Mouse (Mus musculus) lung, embryonic 14.5 days (tissue): ENCODE data around the gene Etfa. TPM values are rescaled to one million over a fixed set of nuclear protein-coding genes. Genes with fewer than 3 reads are reported as not detected.

Experiments used
- ATAC-seq: fragments of 200-750 bp; cut with Nextera tagmentation; 2 replicates; pipeline ENCODE4 v1.8.0; 2017; ENCODE audit warnings: mild to moderate bottlenecking, moderate TSS enrichment, moderate library complexity; ENCODE audit not compliant: insufficient read depth
- DNase-seq: peaks from one replicate; pipeline ENCODE4 v3.0.0-alpha.2; 2015
- H3K27ac ChIP-seq: fragments of 300-500 bp; sonication (generic); 2 replicates; pipeline ENCODE4 v1.5.1; 2014; ENCODE audit warnings: low read depth, mild to moderate bottlenecking, moderate library complexity
- H3K27me3 ChIP-seq: fragments of 300-500 bp; sonication (generic); 2 replicates; pipeline ENCODE4 v1.6.1; 2014; ENCODE audit warnings: low read length, control low read depth; ENCODE audit not compliant: insufficient read depth
- H3K36me3 ChIP-seq: fragments of 300-500 bp; sonication (generic); 2 replicates; pipeline ENCODE4 v1.6.1; 2014; ENCODE audit warnings: control low read depth; ENCODE audit not compliant: insufficient read depth
- H3K4me1 ChIP-seq: fragments of 300-500 bp; sonication (generic); 2 replicates; pipeline ENCODE4 v1.6.1; 2014; ENCODE audit warnings: antibody characterized with exemption, control low read depth; ENCODE audit not compliant: insufficient read depth
- H3K4me2 ChIP-seq: fragments of 300-500 bp; sonication (generic); 2 replicates; pipeline ENCODE4 v1.6.1; 2014; ENCODE audit warnings: mild to moderate bottlenecking
- H3K4me3 ChIP-seq: fragments of 300-500 bp; sonication (generic); 2 replicates; pipeline ENCODE4 v1.5.1; 2014; ENCODE audit warnings: low read depth, low read length
- H3K9ac ChIP-seq: fragments of 300-500 bp; sonication (generic); 2 replicates; pipeline ENCODE4 v1.6.1; 2014
- H3K9me3 ChIP-seq: fragments of 300-500 bp; sonication (generic); 2 replicates; pipeline ENCODE4 v1.6.1; 2016; ENCODE audit warnings: low read depth, low read length, control low read depth
- CTCF ChIP-seq: IDR thresholded peaks from 2 replicates; pipeline ENCODE4 v1.5.1; 2016; ENCODE audit warnings: antibody characterized with exemption, low read depth
- WGBS: fragments of 180-500 bp; shearing (Covaris S2); extraction: QIAGEN DNeasy Blood & Tissue Kit; methylation state at CpG from one replicate; pipeline ENCODE4 v1.1.7; 2014; 5-methylcytosine and 5-hydroxymethylcytosine counted together
- polyA plus RNA-seq: library from polyadenylated mRNA; unstranded; fragments of >200 nt; fragmentation: Nextera tagmentation; extraction: Ambion mirVana; gene quantifications from 2 replicates; pipeline ENCODE4 v1.2.1, GENCODE M21; 2014

The Etfa gene
- polyA plus RNA-seq, 1 experiment from 2014 or later, result 194 TPM

DNA sequence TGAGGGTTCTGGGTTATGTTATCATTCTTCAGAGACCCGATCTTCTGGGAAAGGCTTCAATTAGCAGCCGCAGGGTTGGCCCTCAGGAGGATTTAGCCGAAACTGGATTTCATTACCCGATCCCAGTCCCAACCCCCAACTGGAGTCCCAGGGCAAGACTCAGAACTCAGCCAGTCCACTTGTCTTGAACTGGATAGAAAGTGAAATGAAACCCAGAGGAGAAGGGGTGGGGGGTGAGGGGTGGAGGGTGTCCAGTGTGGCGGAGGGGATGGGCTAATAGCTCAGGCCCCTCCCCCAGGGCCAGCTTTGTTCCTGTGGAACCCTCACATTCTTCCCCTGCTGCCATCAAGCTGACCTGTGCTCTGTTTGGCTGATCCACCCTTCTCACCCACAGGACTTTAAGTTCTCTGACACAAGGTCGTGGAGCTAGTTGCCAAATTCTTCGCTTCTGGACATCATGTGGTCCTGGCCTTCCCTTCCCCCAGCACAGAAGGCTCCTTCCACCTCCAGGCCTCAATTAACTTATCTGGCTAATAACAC lies 86.7 kb downstream of the Etfa start:
- Histone ChIP-seq H3K9ac (no peak overlapping the region), H3K36me3 (no peaks in the 10 kb centered on the region), H3K27me3 (0 out of 2 replicates have a peak, but pooled peaks cover 6% of the 10 kb centered on the region), H3K4me3 (no peak overlapping the region), H3K9me3 (no peaks in the 10 kb centered on the region), H3K27ac (no peak overlapping the region), H3K4me1 (no peaks in the 10 kb centered on the region), H3K4me2 (no peak overlapping the region)
- DNase-seq (no peak), ATAC-seq (no peak)
- TF ChIP-seq CTCF, result no peak
- 66% methylated on average over 7 of the region's 7 CpGs for WGBS

GRCm38 (mm10) chr9:55423451-55424424 lies 88.3 kb downstream of the Etfa start:
- no peak for ATAC-seq
- no peaks in the 10 kb centered on the region for H3K27me3 ChIP-seq
- H3K27ac ChIP-seq, result no peak overlapping the region
- H3K4me2 ChIP-seq, result no peak overlapping the region
- H3K4me3 ChIP-seq, result no peak overlapping the region
- no peaks in the 10 kb centered on the region for H3K4me1 ChIP-seq
- H3K9ac ChIP-seq, result no peak overlapping the region
- H3K9me3 ChIP-seq, result no peaks in the 10 kb centered on the region
- no peaks in the 10 kb centered on the region for H3K36me3 ChIP-seq
- no peak for TF ChIP-seq CTCF
- no peak for DNase-seq
- 73% methylated on average over 14 of the region's 14 CpGs for WGBS

GRCm38 (mm10) chr9:55421786-55422185 lies 90.3 kb downstream of the Etfa start:
- Histone ChIP-seq H3K9me3 (no peaks in the 10 kb centered on the region), H3K27me3 (no peaks in the 10 kb centered on the region), H3K4me1 (no peaks in the 10 kb centered on the region), H3K4me2 (no peak overlapping the region), H3K9ac (no peak overlapping the region), H3K36me3 (no peaks in the 10 kb centered on the region), H3K27ac (no peak overlapping the region), H3K4me3 (no peak overlapping the region)
- TF ChIP-seq CTCF, result no peak
- ATAC-seq, result no peak
- WGBS, result 92% methylated on average over 3 of the region's 3 CpGs
- no peak for DNase-seq

- H3K36me3 ChIP-seq, result no peaks in the 10 kb centered on the region
- H3K4me2 ChIP-seq, result no peak overlapping the region
- no peaks in the 10 kb centered on the region for H3K4me1 ChIP-seq
- H3K27me3 ChIP-seq, result no peaks in the 10 kb centered on the region
- DNase-seq, result no peak
- 34% methylated on average over 6 of the region's 6 CpGs for WGBS
- no peak overlapping the region for H3K9ac ChIP-seq
- H3K27ac ChIP-seq, result no peak overlapping the region
- no peak for TF ChIP-seq CTCF
- H3K4me3 ChIP-seq, result no peak overlapping the region
- no peaks in the 10 kb centered on the region for H3K9me3 ChIP-seq
- ATAC-seq, result no peak
Observed at GRCm38 (mm10) chr9:55411154-55411553, 100.9 kb downstream of the Etfa start.

- Histone ChIP-seq H3K9ac (no peak overlapping the region), H3K27me3 (no peaks in the 10 kb centered on the region), H3K4me2 (no peak overlapping the region), H3K27ac (no peak overlapping the region), H3K4me3 (no peak overlapping the region), H3K4me1 (no peaks in the 10 kb centered on the region), H3K36me3 (no peaks in the 10 kb centered on the region), H3K9me3 (no peaks in the 10 kb centered on the region)
- 39% methylated on average over 6 of the region's 6 CpGs for WGBS
- DNase-seq (no peak), ATAC-seq (no peak)
- TF ChIP-seq CTCF, result no peak
Observed at GRCm38 (mm10) chr9:55410430-55410829, 101.6 kb downstream of the Etfa start.

DNA sequence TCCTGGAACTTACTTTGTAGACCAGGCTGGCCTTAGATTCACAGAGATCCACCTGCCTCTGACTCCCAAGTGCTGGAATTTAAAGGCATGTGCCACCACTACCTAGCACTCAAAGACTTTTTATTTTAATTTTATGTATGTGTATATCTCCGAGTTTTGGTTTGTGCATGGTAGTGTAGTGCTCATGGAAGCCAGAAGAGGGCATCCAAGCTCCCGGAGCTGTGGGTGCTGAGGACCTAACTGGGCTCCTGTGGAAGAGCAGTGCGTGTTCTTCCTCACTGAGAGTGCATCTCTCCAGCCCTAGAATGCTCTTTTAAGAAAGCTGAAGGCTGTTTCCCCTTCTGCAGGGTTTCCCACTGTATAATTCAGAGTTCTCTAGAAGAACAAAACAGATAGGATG lies 102.2 kb downstream of the Etfa start:
- WGBS, result 34% methylated on average over 3 of the region's 3 CpGs
- Histone ChIP-seq H3K4me1 (no peaks in the 10 kb centered on the region), H3K9me3 (no peaks in the 10 kb centered on the region), H3K4me2 (no peak overlapping the region), H3K36me3 (no peaks in the 10 kb centered on the region), H3K4me3 (no peak overlapping the region), H3K27ac (no peak overlapping the region), H3K9ac (no peak overlapping the region), H3K27me3 (no peaks in the 10 kb centered on the region)
- peak; percentile 42 for TF ChIP-seq CTCF
- no peak for ATAC-seq
- peak; percentile 14 for DNase-seq

DNA sequence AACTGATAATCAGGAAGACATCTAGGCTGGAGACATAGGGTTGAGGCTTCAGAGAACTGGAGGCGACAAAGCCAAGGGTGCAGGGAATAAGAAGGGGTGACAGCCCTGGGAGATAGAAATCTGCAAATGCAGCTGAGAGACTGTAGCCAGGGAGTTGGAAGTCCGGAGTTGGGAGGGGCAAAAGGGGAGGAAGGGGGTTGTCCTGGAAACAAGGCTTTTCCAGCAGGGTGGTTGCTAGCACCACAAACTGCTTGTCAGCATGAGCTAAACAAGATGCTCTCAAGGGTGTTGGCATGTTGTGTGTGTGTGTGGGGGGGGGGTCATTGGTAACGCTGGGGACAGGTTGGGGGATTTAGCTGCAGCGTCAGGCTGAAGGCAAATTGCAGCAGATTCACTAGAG lies 103.2 kb downstream of the Etfa start:
- Histone ChIP-seq H3K9me3 (no peaks in the 10 kb centered on the region), H3K4me3 (no peak overlapping the region), H3K27me3 (no peaks in the 10 kb centered on the region), H3K36me3 (no peaks in the 10 kb centered on the region), H3K27ac (no peak overlapping the region), H3K9ac (no peak overlapping the region), H3K4me2 (no peak overlapping the region), H3K4me1 (no peaks in the 10 kb centered on the region)
- DNase-seq (no peak), ATAC-seq (no peak)
- WGBS, result 20% methylated on average over 4 of the region's 4 CpGs
- TF ChIP-seq CTCF, result no peak
